Mouse (Mus musculus): ENCODE measurements around the gene Dlgap3. TPM values are rescaled to one million over a fixed set of nuclear protein-coding genes. Genes with fewer than 3 reads are reported as not detected.

Gene Dlgap3
- polyA plus RNA-seq, 1 experiment, result not detected

DNA sequence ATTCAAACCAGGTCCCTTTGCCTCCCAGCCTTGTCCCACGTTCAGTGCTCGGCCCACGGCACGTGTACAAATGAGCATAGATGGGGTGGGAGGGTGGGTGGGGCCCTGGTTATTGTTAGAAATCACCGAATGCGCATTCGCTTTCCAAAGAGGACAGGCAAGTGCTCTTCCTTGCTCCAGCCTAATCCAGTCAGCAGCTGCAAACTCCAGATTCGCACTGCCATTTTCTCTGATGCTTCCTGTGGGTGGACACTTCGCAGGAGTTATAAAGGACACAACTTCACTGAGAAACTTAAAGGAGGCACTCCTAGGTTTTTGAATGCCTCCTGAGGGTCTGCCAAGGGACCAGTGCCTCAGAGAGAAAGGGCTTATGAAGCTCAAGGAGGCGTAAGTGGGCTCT, 68.3 kb downstream of the Dlgap3 start:
- no peak overlapping the region for H3K4me3 ChIP-seq (replicated peaks)
- no peaks in the 10 kb centered on the region for H3K36me3 ChIP-seq (ENCODE audit: control insufficient read depth)
- peaks cover 8% of the 10 kb centered on the region for H3K4me1 ChIP-seq (ENCODE audit: control insufficient read depth)
- H3K27me3 ChIP-seq (ENCODE audit: control insufficient read depth), result peaks cover 40% of the 10 kb centered on the region
- no peaks in the 10 kb centered on the region for H3K9me3 ChIP-seq (ENCODE audit: control insufficient read depth, low read length)
- TF ChIP-seq TAL1 (IDR thresholded peaks at IDR 0.05; ENCODE audit: low read length), result no peak

- Histone ChIP-seq H3K27me3 (ENCODE audit: control insufficient read depth) (peaks cover 5% of the 10 kb centered on the region; the same call in 1 of the 2 replicates), H3K4me1 (ENCODE audit: control insufficient read depth) (peaks cover 26% of the 10 kb centered on the region), H3K36me3 (ENCODE audit: control insufficient read depth) (peaks cover 13% of the 10 kb centered on the region), H3K4me3 (replicated peaks) (no peak overlapping the region), H3K9me3 (ENCODE audit: control insufficient read depth, low read length) (no peaks in the 10 kb centered on the region)
- no peak for TF ChIP-seq TAL1 (IDR thresholded peaks at IDR 0.05; ENCODE audit: low read length)
- TF ChIP-seq GATA1 (IDR thresholded peaks at IDR 0.05; ENCODE audit: low read length), result no peak
These were observed 73.7 kb downstream of the Dlgap3 start for GRCm38 (mm10) chr4:127242696-127243095.

- Histone ChIP-seq H3K36me3 (ENCODE audit: control insufficient read depth) (peaks cover 20% of the 10 kb centered on the region), H3K9me3 (ENCODE audit: control insufficient read depth, low read length) (no peaks in the 10 kb centered on the region), H3K4me1 (ENCODE audit: control insufficient read depth) (peaks cover 26% of the 10 kb centered on the region), H3K4me3 (replicated peaks) (peak within 1 kb of the TSS; percentile 84), H3K27me3 (ENCODE audit: control insufficient read depth) (no peaks in the 10 kb centered on the region)
- TF ChIP-seq TAL1 (IDR thresholded peaks at IDR 0.05; ENCODE audit: low read length) (no peak), GATA1 (IDR thresholded peaks at IDR 0.05; ENCODE audit: low read length) (no peak)
These were observed 74.5 kb downstream of the Dlgap3 start, which contains the start of gene Smim12 for GRCm38 (mm10) chr4:127243552-127243951. Gene Smim12, plus strand, starts transcription at chr4:127243784.

DNA sequence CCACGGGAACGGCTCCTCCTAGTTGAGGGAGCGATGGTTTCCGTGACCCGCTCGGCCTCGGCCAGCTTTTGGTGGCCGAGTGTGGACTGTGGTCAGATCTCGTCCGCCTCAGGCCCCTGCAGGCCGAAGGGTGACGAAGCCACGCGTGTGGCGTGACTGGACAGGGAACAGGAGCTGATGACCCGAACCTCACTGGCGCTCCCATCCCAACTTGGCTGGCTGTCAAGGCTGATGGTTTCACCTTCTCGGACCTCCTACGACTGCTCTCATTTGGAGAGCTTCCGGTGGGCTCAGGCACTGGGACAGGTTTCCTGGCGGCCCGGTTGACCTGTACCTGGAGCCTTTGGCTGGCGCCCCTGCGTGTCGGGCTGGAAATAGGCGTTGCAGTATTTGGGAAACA, 74.9 kb downstream of the Dlgap3 start:
- Histone ChIP-seq H3K4me1 (ENCODE audit: control insufficient read depth) (peaks cover 26% of the 10 kb centered on the region), H3K36me3 (ENCODE audit: control insufficient read depth) (peaks cover 20% of the 10 kb centered on the region), H3K9me3 (ENCODE audit: control insufficient read depth, low read length) (no peaks in the 10 kb centered on the region), H3K4me3 (replicated peaks) (peak overlapping the region; percentile 84), H3K27me3 (ENCODE audit: control insufficient read depth) (no peaks in the 10 kb centered on the region)
- TF ChIP-seq TAL1 (IDR thresholded peaks at IDR 0.05; ENCODE audit: low read length), result no peak
- TF ChIP-seq GATA1 (IDR thresholded peaks at IDR 0.05; ENCODE audit: low read length), result no peak

DNA sequence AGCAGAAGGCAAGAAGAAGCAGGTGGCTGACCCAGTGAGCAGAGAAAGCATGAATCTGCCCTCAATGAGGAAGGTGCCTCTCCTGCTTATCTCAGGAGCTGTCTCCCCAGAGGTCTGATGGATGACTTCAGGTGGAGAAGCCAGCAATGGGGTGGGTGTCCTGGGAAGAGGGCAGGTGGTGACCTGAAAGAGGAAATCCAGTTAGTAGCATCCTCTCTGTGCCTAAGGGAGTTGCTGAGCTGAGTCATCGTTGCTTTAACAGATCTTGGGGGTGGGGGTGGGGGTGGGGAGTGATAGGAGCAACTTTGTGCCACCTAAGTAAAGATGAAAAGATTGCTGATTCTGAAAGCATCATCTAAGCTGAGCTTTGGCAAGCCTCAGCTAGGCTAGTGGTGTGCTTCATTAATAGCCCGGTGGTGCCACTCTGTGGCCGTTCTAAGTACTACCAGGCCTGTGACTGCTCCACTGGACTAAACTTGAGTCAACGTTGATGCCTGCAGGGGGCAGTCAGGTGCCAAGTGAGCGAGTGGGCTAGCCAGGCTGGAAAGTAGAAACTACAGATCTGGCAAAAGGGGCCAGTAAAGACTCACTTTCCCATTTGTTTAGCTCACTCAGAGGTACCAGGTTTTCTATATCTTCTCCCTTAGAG, 80.8 kb downstream of the Dlgap3 start:
- no peaks in the 10 kb centered on the region for H3K27me3 ChIP-seq (ENCODE audit: control insufficient read depth)
- TF ChIP-seq GATA1 (IDR thresholded peaks at IDR 0.05; ENCODE audit: low read length), result no peak
- no peak for TF ChIP-seq TAL1 (IDR thresholded peaks at IDR 0.05; ENCODE audit: low read length)
- H3K4me1 ChIP-seq (ENCODE audit: control insufficient read depth), result peaks cover 9% of the 10 kb centered on the region
- no peaks in the 10 kb centered on the region for H3K9me3 ChIP-seq (ENCODE audit: control insufficient read depth, low read length)
- no peak overlapping the region for H3K4me3 ChIP-seq (replicated peaks)
- peaks cover 26% of the 10 kb centered on the region for H3K36me3 ChIP-seq (ENCODE audit: control insufficient read depth)

- TF ChIP-seq GATA1 (IDR thresholded peaks at IDR 0.05; ENCODE audit: low read length), result no peak
- no peak for TF ChIP-seq TAL1 (IDR thresholded peaks at IDR 0.05; ENCODE audit: low read length)
These were observed 83.1 kb downstream of the Dlgap3 start for GRCm38 (mm10) chr4:127251963-127252585.

GRCm38 (mm10) chr4:127256739-127257138, 87.7 kb downstream of the Dlgap3 start:
- Histone ChIP-seq H3K27me3 (ENCODE audit: control insufficient read depth) (peaks cover 5% of the 10 kb centered on the region; the same call in 1 of the 2 replicates), H3K36me3 (ENCODE audit: control insufficient read depth) (no peaks in the 10 kb centered on the region), H3K9me3 (ENCODE audit: control insufficient read depth, low read length) (no peaks in the 10 kb centered on the region), H3K4me3 (replicated peaks) (no peak overlapping the region), H3K4me1 (ENCODE audit: control insufficient read depth) (peaks cover 2% of the 10 kb centered on the region; the same call in 1 of the 2 replicates)
- TF ChIP-seq TAL1 (IDR thresholded peaks at IDR 0.05; ENCODE audit: low read length) (no peak), GATA1 (IDR thresholded peaks at IDR 0.05; ENCODE audit: low read length) (no peak)

More at GRCm38 (mm10) chr4:127251963-127252585, 83.1 kb downstream of the Dlgap3 start:
- H3K9me3 ChIP-seq (ENCODE audit: control insufficient read depth, low read length), result no peaks in the 10 kb centered on the region
- H3K27me3 ChIP-seq (ENCODE audit: control insufficient read depth), result peaks cover 4% of the 10 kb centered on the region; the same call in 1 of the 2 replicates
- H3K4me1 ChIP-seq (ENCODE audit: control insufficient read depth), result peaks cover 4% of the 10 kb centered on the region
- H3K36me3 ChIP-seq (ENCODE audit: control insufficient read depth), result peaks cover 19% of the 10 kb centered on the region
- H3K4me3 ChIP-seq (replicated peaks), result no peak overlapping the region

GRCm38 (mm10) chr4:127258186-127258897, 89.3 kb downstream of the Dlgap3 start:
- Histone ChIP-seq H3K36me3 (ENCODE audit: control insufficient read depth) (no peaks in the 10 kb centered on the region), H3K4me3 (replicated peaks) (no peak overlapping the region), H3K9me3 (ENCODE audit: control insufficient read depth, low read length) (no peaks in the 10 kb centered on the region), H3K27me3 (ENCODE audit: control insufficient read depth) (peaks cover 5% of the 10 kb centered on the region; the same call in 1 of the 2 replicates), H3K4me1 (ENCODE audit: control insufficient read depth) (no peaks in the 10 kb centered on the region; the same call in 1 of the 2 replicates)
- TF ChIP-seq GATA1 (IDR thresholded peaks at IDR 0.05; ENCODE audit: low read length) (no peak), TAL1 (IDR thresholded peaks at IDR 0.05; ENCODE audit: low read length) (no peak)

DNA sequence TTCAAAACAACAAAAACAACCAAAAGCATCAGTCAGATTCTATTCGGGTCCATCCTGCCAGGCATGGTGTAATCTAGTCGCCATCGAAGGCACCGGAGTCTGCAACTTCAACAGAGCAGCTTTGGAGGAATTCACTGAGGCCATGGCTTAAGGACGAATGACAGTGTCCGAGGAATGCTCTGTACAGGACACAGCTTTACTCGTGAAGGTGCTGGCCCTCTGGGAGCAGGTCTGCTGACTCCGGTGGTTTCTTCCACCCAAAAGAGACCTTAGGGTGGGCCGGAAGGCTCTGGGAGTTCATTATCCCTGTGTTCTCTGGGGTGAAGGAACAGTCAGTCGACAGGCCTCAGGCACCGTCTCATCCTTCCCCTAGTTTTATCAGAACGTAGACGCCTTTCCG, 92.6 kb downstream of the Dlgap3 start:
- no peak overlapping the region for H3K4me3 ChIP-seq (replicated peaks)
- no peaks in the 10 kb centered on the region for H3K36me3 ChIP-seq (ENCODE audit: control insufficient read depth)
- TF ChIP-seq TAL1 (IDR thresholded peaks at IDR 0.05; ENCODE audit: low read length) (no peak), GATA1 (IDR thresholded peaks at IDR 0.05; ENCODE audit: low read length) (no peak)
- peaks cover 5% of the 10 kb centered on the region; the same call in 1 of the 2 replicates for H3K27me3 ChIP-seq (ENCODE audit: control insufficient read depth)
- no peaks in the 10 kb centered on the region for H3K4me1 ChIP-seq (ENCODE audit: control insufficient read depth)
- no peaks in the 10 kb centered on the region for H3K9me3 ChIP-seq (ENCODE audit: control insufficient read depth, low read length)
